Mouse (Mus musculus) embryonic facial prominence, embryonic 11.5 days (tissue): ENCODE data around the gene Traf4. TPM values are rescaled to one million over a fixed set of nuclear protein-coding genes. Genes with fewer than 3 reads are reported as not detected.

Experiments used
- ATAC-seq: fragments of 200-750 bp; cut with Nextera tagmentation; replicated peaks from 2 replicates; pipeline ENCODE4 v1.8.0; 2017; ENCODE audit warnings: low read depth; ENCODE audit not compliant: insufficient number of reproducible peaks, low FRiP score, low TSS enrichment
- DNase-seq: peaks from one replicate; pipeline ENCODE4 v3.0.0-alpha.2; 2015; ENCODE audit warnings: low spot score
- H3K27ac ChIP-seq: fragments of 300-500 bp; sonication (generic); replicated peaks from 2 replicates; pipeline ENCODE4 v1.5.1; 2014; ENCODE audit warnings: mild to moderate bottlenecking, low read depth, low read length, control low read depth
- H3K27me3 ChIP-seq: fragments of 300-500 bp; sonication (generic); 2 replicates; pipeline ENCODE4 v1.6.1; 2014; ENCODE audit warnings: mild to moderate bottlenecking, low read length, moderate library complexity, mixed read lengths; ENCODE audit not compliant: control insufficient read depth, insufficient read depth
- H3K36me3 ChIP-seq: fragments of 300-500 bp; sonication (generic); replicated peaks from 2 replicates; pipeline ENCODE4 v1.6.1; 2014; ENCODE audit warnings: low read depth, mild to moderate bottlenecking, low read length, moderate library complexity, mixed read lengths; ENCODE audit not compliant: control insufficient read depth, insufficient read depth
- H3K4me1 ChIP-seq: fragments of 300-500 bp; sonication (generic); 2 replicates; pipeline ENCODE4 v1.6.1; 2014; ENCODE audit warnings: low read length, mixed read lengths; ENCODE audit not compliant: control insufficient read depth, insufficient read depth
- H3K4me2 ChIP-seq: fragments of 300-500 bp; sonication (generic); 2 replicates; pipeline ENCODE4 v1.6.1; 2014; ENCODE audit warnings: low read depth, mild to moderate bottlenecking, control low read depth, low read length, moderate library complexity
- H3K4me3 ChIP-seq: fragments of 300-500 bp; sonication (generic); 2 replicates; pipeline ENCODE4 v1.5.1; 2014; ENCODE audit warnings: low read depth, low read length, control low read depth
- H3K9ac ChIP-seq: fragments of 300-500 bp; sonication (generic); replicated peaks from 2 replicates; pipeline ENCODE4 v1.6.1; 2014; ENCODE audit warnings: mild to moderate bottlenecking, control low read depth, low read length
- H3K9me3 ChIP-seq: fragments of 300-500 bp; sonication (generic); replicated peaks from 2 replicates; pipeline ENCODE4 v1.6.1; 2016; ENCODE audit warnings: mild to moderate bottlenecking, low read length, inconsistent platforms, mixed read lengths; ENCODE audit not compliant: control insufficient read depth
- WGBS: fragments of 180-500 bp; shearing (Covaris S2); extraction: QIAGEN DNeasy Blood & Tissue Kit; methylation state at CpG from one replicate; pipeline ENCODE4 v1.1.7; 2014; 5-methylcytosine and 5-hydroxymethylcytosine counted together
- polyA plus RNA-seq: library from polyadenylated mRNA; unstranded; fragments of >200 nt; fragmentation: Nextera tagmentation; extraction: Ambion mirVana; gene quantifications from 2 replicates; pipeline ENCODE4 v1.2.1, GENCODE M21; 2014

The Traf4 gene
- polyA plus RNA-seq, 1 experiment from 2014 or later = 84.9 TPM

DNA sequence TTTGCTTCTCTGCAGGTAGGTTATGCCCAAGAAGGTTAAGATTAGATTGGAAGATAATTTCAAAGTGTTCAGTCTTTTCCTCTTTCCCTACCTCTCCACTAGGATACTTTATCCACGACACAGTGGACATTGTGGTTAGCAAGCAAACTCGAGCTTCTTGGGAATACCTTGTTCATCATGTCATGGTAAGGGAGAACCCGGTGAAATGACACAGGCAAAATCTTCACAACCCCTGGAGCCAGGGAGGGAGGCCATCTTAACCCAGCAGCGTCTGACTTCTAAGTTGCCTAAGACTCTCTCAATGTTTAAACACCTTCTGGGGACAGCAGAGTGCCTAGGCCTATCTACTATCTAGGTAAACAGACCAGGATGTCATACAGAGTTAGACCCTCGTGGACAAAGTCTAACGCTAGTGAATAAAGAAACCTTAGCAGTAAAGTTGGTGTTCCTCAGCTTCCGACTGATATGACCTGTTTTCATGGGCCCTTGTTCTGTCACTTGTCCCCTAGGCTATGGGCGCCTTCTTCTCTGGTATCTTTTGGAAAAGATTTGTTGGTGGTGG is 14.1 kb upstream of the Traf4 start:
- H3K4me1 ChIP-seq = peaks cover 7% of the 10 kb centered on the region; the same call in 1 of the 2 replicates

DNA sequence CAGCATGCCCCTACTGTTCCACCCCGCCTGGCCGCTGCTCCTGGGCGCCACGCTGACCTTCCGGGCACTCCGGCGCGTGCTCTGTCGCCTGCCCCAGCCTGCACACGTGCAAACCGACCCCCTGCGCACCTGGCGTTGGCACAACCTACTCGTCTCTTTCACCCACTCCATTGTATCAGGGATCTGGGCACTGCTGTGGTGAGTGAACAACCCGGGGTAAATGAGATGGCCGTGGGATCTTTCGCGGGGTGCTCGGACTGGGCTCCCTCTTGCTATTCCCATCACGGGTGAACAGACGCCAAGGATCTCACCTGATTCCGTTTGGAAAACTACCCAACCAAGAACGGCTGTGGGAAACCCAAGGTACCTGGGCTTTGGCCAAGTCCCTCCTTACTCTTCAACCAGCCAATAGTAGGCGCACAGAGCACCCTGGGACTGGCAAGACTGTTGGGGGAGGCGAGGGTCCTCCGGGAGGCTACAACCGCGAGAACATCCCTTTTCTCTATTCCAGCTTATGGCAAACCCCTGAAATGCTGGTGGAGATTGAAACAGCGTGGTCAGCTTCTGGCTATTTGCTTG is 13.6 kb upstream of the Traf4 start:
- peak overlapping the region; percentile 88 for H3K27ac ChIP-seq
- no peaks in the 10 kb centered on the region for H3K9me3 ChIP-seq
- 1% methylated on average over 29 of the region's 29 CpGs for WGBS
- H3K4me3 ChIP-seq = peak overlapping the region; percentile 48
- H3K4me2 ChIP-seq = peak overlapping the region; percentile 84
- H3K36me3 ChIP-seq = peaks cover 16% of the 10 kb centered on the region
- H3K4me1 ChIP-seq = peaks cover 7% of the 10 kb centered on the region; the same call in 1 of the 2 replicates
- ATAC-seq (0 out of 2 replicates have a peak, but pooled peaks have one; percentile 4), DNase-seq (peak; percentile 71)
- no peaks in the 10 kb centered on the region for H3K27me3 ChIP-seq
- H3K9ac ChIP-seq = peak overlapping the region; percentile 73

More for the DNA sequence above, 14.1 kb upstream of the Traf4 start:
- Histone ChIP-seq H3K4me3 (peak overlapping the region; percentile 48), H3K9ac (peak overlapping the region; percentile 73), H3K27me3 (no peaks in the 10 kb centered on the region), H3K4me2 (peak overlapping the region; percentile 84), H3K36me3 (peaks cover 16% of the 10 kb centered on the region), H3K9me3 (no peaks in the 10 kb centered on the region), H3K27ac (no peak overlapping the region)
- ATAC-seq = no peak
- 30% methylated on average over 8 of the region's 8 CpGs for WGBS
- no peak for DNase-seq

DNA sequence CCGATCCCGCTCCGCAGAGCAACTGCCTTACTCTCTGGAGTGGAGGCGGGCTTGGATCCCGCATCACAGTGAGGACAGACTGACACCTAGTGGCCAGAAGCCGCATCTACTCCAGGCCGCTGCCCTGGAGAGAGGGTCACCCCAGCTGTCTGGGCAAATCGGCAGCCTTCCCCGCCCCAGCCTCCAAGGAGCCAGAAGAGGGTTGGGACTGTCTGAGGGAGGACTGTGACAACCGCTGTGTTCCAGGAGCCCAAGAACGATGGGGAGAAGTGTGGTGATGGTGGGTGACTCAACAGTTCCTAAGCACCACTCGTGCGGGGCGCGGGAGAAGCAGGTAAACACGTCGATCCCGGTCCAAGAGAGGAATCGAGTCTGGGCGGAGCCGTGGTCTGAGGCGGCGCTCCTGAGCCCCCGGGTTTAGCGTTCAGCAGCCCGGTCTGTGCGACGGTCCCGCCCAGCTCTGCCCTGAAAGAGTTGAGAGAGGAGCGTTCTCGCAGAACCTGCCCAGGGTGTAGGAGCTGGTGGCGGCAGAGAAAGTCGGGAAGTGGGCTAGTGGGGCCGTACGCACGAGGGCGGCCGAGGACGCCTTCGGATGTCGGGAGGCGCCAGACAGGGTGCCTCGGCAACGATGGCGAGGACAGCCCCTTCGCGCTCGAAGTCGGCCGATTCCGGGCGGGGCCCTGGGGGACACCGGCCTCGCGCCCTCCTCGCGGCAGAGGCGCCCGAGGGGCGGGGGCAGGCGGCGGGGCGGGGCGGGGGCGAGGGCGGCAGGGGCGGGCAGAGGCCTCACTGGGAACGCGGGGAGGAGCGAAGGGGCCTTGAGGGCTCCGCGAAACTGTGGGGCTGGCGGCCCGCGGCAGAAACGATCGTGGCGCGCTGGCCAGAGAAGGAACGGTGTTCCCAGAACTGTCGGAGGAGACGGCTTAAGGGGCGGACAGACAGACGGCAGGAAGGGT is 12.8 kb upstream of the Traf4 start:
- no peaks in the 10 kb centered on the region for H3K9me3 ChIP-seq
- peak overlapping the region; percentile 48 for H3K4me3 ChIP-seq
- H3K27me3 ChIP-seq = no peaks in the 10 kb centered on the region
- peaks cover 16% of the 10 kb centered on the region for H3K36me3 ChIP-seq
- peaks cover 7% of the 10 kb centered on the region; the same call in 1 of the 2 replicates for H3K4me1 ChIP-seq
- H3K9ac ChIP-seq = peak overlapping the region; percentile 73
- peak overlapping the region; percentile 84 for H3K4me2 ChIP-seq
- DNase-seq (peak; percentile 98), ATAC-seq (peak; percentile 76)
- peak overlapping the region; percentile 88 for H3K27ac ChIP-seq
- WGBS = under 1% methylated on average over 70 of the region's 84 CpGs

DNA sequence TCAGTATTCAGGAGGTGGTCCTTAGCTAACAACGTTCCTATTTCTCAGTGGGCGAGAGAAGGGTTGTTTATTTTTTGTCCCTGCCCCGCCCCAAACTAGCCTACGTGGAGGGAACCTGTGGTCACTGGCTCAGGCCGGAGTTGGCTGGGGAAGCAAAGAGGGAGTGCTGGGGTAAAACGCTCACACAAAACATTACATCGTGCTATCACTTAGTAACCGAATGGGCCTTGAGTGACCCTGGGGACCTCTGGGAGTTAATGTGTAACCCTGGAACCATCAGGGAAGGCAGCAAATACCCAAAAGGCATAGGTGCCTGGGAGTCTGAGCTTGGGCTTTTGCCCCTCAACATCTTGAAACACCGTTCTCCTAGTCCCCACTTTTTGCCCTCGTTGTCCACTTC is 12.0 kb upstream of the Traf4 start:
- ATAC-seq (peak; percentile 1; the same call in 1 of the 2 replicates), DNase-seq (no peak)
- Histone ChIP-seq H3K27ac (no peak overlapping the region), H3K27me3 (no peaks in the 10 kb centered on the region), H3K4me2 (peak overlapping the region; percentile 84), H3K4me1 (peaks cover 7% of the 10 kb centered on the region; the same call in 1 of the 2 replicates), H3K4me3 (peak overlapping the region; percentile 48), H3K9me3 (no peaks in the 10 kb centered on the region), H3K9ac (peak overlapping the region; percentile 43), H3K36me3 (peaks cover 16% of the 10 kb centered on the region)
- 1% methylated on average over 10 of the region's 10 CpGs for WGBS

DNA sequence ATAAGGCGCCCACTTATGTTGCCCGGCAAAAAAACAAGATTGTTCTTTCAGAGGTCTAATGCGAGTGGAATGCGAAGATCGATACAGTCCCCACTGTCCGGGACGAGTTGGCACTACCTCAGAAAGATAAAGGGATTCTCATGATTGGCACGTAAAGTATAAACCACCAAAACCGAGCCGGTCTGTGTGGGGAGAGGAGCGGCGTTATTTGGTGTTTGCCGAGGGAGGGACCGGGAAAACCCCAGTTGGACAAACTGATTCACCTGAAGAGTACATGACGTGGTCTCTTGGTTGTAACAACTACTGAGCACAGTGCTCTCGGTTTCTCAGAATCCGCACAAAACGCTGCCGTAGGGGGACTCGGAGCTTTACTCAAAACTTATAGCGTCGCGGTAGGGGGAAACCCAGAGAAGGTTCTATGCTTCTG is 11.5 kb upstream of the Traf4 start:
- Histone ChIP-seq H3K9me3 (no peaks in the 10 kb centered on the region), H3K4me1 (peaks cover 7% of the 10 kb centered on the region; the same call in 1 of the 2 replicates), H3K4me3 (peak overlapping the region; percentile 48), H3K4me2 (peak overlapping the region; percentile 84), H3K36me3 (peaks cover 16% of the 10 kb centered on the region), H3K9ac (peak overlapping the region; percentile 43), H3K27me3 (no peaks in the 10 kb centered on the region), H3K27ac (no peak overlapping the region; the same call in 1 of the 2 replicates)
- DNase-seq = no peak
- no peak for ATAC-seq
- WGBS = under 1% methylated on average over 23 of the region's 23 CpGs

DNA sequence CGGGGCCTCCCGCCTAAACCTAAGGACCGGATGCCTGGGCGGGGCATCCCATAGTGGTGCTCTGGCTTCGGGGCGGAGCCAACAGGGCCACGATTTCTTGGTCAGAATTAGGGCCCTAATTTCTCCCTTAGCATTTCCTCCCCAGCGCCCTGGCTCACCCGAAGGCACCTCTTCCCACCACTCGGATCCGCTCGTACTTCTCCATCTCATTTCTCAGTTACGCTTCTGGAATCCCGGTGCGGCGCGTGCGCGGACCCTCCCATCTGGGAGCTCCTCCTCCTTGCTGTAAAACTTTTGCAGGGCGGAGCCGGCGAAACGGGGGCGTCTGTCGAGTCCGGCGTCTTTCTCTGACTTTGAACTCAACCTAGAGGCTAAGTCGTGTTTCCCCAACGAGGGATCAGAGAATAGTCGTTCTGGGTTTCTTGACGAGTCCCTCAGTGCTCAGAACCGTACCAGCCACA is 11.0 kb upstream of the Traf4 start, which contains the start of the genes Nek8 and Tlcd1:
Gene Nek8 (minus strand): TSS at position 274 of the 461 bp plus-strand sequence.
Gene Tlcd1 (plus strand): TSS at position 310 of the 461 bp plus-strand sequence.
- ATAC-seq (peak; percentile 31; the same call in 1 of the 2 replicates), DNase-seq (peak; percentile 96)
- peak within 1 kb of the TSS; percentile 43 for H3K9ac ChIP-seq
- H3K9me3 ChIP-seq = no peaks in the 10 kb centered on the region
- peaks cover 7% of the 10 kb centered on the region; the same call in 1 of the 2 replicates for H3K4me1 ChIP-seq
- H3K36me3 ChIP-seq = peaks cover 16% of the 10 kb centered on the region
- under 1% methylated on average over 32 of the region's 32 CpGs for WGBS
- peak within 1 kb of the TSS; percentile 29; the same call in 1 of the 2 replicates for H3K27ac ChIP-seq
- H3K27me3 ChIP-seq = no peaks in the 10 kb centered on the region
- H3K4me3 ChIP-seq = peak within 1 kb of the TSS; percentile 48
- peak within 1 kb of the TSS; percentile 84 for H3K4me2 ChIP-seq

DNA sequence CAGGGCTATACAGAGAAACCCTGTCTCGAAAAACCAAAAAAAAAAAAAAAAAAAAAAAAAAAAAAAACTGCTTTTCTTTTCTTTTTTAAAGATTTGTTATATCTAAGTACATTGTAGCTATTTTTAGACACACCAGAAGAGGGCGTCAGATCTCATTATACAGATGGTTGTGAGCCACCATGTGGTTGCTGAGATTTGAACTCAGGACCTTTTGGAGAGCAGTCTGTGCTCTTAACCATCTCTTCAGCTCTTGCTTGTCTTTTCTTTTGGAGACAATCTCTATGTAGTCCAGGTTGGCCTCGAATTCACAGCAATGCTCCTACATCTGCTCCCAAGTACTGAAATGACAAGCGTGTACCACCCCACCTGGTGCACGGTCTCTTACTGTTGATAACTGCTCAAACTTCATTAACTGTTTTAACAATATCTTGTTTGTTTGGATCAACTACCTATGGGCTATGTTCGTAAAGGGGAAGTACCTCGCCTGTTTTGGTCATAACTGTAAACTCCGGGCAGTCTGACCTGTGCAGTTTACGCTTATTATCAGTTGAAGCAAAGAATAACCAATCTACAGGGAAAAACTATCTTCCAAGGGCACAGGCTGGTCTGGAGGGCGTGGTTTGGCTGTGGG is 10.5 kb upstream of the Traf4 start:
- peak overlapping the region; percentile 29; the same call in 1 of the 2 replicates for H3K27ac ChIP-seq
- no peaks in the 10 kb centered on the region for H3K27me3 ChIP-seq
- peak overlapping the region; percentile 48 for H3K4me3 ChIP-seq
- peak overlapping the region; percentile 43 for H3K9ac ChIP-seq
- WGBS = 5% methylated on average over 9 of the region's 10 CpGs
- peak overlapping the region; percentile 84; the same call in 1 of the 2 replicates for H3K4me2 ChIP-seq
- H3K4me1 ChIP-seq = peaks cover 7% of the 10 kb centered on the region; the same call in 1 of the 2 replicates
- ATAC-seq = no peak
- peaks cover 11% of the 10 kb centered on the region for H3K36me3 ChIP-seq
- no peak for DNase-seq
- no peaks in the 10 kb centered on the region for H3K9me3 ChIP-seq
